ENCODE assay signal across 8 mouse cellular contexts in the genomic region with DNA sequence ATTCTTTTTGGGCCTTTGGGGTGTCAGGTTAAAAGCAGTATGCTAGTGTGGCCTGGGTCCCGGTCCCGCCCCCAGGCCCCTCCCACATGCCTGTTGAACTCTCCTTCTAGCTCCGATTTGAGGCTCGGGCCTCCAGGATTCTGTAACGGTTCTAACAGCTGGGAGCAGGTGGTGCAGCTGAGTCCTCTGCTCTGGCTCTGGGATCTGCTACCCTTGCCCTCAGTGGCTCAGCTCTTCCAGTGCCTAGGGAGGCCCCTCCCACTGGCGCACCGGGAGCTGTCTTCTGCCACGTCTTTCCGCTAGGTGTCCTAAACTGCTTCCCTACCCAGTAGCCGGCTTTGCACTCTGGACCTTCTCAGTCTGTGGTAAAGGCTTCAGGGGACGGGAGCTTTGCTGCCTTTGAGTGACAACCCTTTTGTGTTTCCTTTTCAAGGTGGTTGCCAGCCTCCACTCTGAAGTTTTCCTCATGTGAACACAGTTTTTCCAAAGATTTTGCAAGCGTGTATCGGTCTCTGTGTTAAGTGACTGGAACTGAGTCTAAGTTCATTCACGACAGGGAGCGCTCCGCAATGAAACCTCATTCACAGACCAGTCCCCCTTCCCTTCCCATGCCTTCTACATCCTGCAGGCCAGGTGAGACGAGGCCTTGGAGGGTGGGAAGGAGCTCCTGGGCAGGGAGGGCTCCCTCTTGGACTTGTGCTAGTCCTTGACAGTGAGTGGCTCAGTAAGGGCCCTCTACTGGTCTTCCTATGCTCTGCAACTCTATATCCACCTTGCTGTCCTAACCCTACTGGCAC. TPM values are rescaled to one million over a fixed set of nuclear protein-coding genes. Genes with fewer than 3 reads are reported as not detected.
DNase-seq lines count a peak whose midpoint lies in the region; ATAC-seq and TF ChIP-seq lines count a peak whose summit lies in the region.

A gene (plus strand): TSS at position 189 of the 797 bp plus-strand sequence.

- peak; percentile 95 for ATAC-seq in cerebellum, adult (ENCODE audit: insufficient number of reproducible peaks, low FRiP score, low TSS enrichment)
- ATAC-seq in forebrain, embryonic 11.5 days (replicated peaks; ENCODE audit: low FRiP score): peak; percentile 95
- peak; percentile 93 for ATAC-seq in heart, postnatal 0 days (ENCODE audit: insufficient read depth, low read depth)

- H3K4me2 ChIP-seq in forebrain, embryonic 11.5 days (ENCODE audit: low read depth, low read length, severe bottlenecking): peak within 1 kb of the TSS; percentile 58
- peak within 1 kb of the TSS; percentile 90 for H3K4me2 ChIP-seq in heart, postnatal 0 days (ENCODE audit: low read depth, low read length)

- H3K9ac ChIP-seq in MEL (ENCODE audit: control insufficient read depth, low read depth, low read length, poor library complexity, severe bottlenecking): no peak within 1 kb of the TSS
- H3K9ac ChIP-seq in forebrain, embryonic 11.5 days (ENCODE audit: low read length): peak within 1 kb of the TSS; percentile 9; the same call in 1 of the 2 replicates
- peak within 1 kb of the TSS; percentile 51; the same call in 1 of the 2 replicates for H3K9ac ChIP-seq in heart, postnatal 0 days (replicated peaks; ENCODE audit: low read depth, low read length)

- H3K9me3 ChIP-seq in MEL (replicated peaks; ENCODE audit: insufficient read depth, low read length): no peaks in the 10 kb centered on the region
- no peaks in the 10 kb centered on the region for H3K9me3 ChIP-seq in forebrain, embryonic 11.5 days (ENCODE audit: control insufficient read depth, low read length)
- H3K9me3 ChIP-seq in heart, postnatal 0 days (replicated peaks; ENCODE audit: control insufficient read depth, low read length): no peaks in the 10 kb centered on the region

- no peaks in the 10 kb centered on the region for H3K4me1 ChIP-seq in MEL (ENCODE audit: control insufficient read depth in 1 of 2, insufficient read depth in 2 of 2, low read length in 2 of 2)
- H3K4me1 ChIP-seq in forebrain, embryonic 11.5 days (replicated peaks; ENCODE audit: control insufficient read depth, insufficient read depth, low read length): 0 out of 2 replicates have a peak, but pooled peaks cover 2% of the 10 kb centered on the region
- no peaks in the 10 kb centered on the region; the same call in 1 of the 2 replicates for H3K4me1 ChIP-seq in heart, postnatal 0 days (ENCODE audit: control insufficient read depth, insufficient read depth)

- H3K4me3 ChIP-seq in MEL (ENCODE audit: control insufficient read depth in 1 of 2, insufficient read depth in 1 of 2, low read depth in 2 of 2, low read length in 2 of 2): no peak within 1 kb of the TSS
- peak within 1 kb of the TSS; percentile 27 for H3K4me3 ChIP-seq in forebrain, embryonic 11.5 days (ENCODE audit: low read depth, low read length)
- peak within 1 kb of the TSS; percentile 51 for H3K4me3 ChIP-seq in heart, postnatal 0 days (ENCODE audit: low read depth, low read length)

- DNase-seq in MEL (ENCODE audit: low read depth, low spot score): peak; percentile 57
- peak; percentile 85 for DNase-seq in forebrain, embryonic 11.5 days (ENCODE audit: low spot score)
- DNase-seq in heart, postnatal 0 days (ENCODE audit: low spot score): peak; percentile 86
- peak; percentile 87 to 93 for DNase-seq in kidney, postnatal 25 days
- peak; percentile 90 for DNase-seq in lung, postnatal 10 days
- peak; percentile 38 for DNase-seq in ovary, postnatal 10 days (ENCODE audit: low spot score)
- DNase-seq in thymus, postnatal 36 days: peak; percentile 72 to 74

- no peaks in the 10 kb centered on the region; a peak in 1 of 4 replicates for H3K36me3 ChIP-seq in MEL (ENCODE audit: control insufficient read depth in 1 of 2, insufficient read depth in 2 of 2, low read length in 2 of 2)
- H3K36me3 ChIP-seq in forebrain, embryonic 11.5 days (ENCODE audit: control insufficient read depth, insufficient read depth, low read length): no peaks in the 10 kb centered on the region
- H3K36me3 ChIP-seq in heart, postnatal 0 days (replicated peaks; ENCODE audit: control insufficient read depth, insufficient read depth, low read length): no peaks in the 10 kb centered on the region

- TF ChIP-seq RAD21 in MEL (IDR thresholded peaks at IDR 0.05; ENCODE audit: low read depth, low read length): no peak; the same call in 1 of the 2 replicates

- TF ChIP-seq CTCF in MEL (IDR thresholded peaks at IDR 0.05 in 2 of 3, conservative IDR thresholded peaks at IDR 0.05 in 1 of 3; ENCODE audit: control insufficient read depth in 1 of 3, insufficient read depth in 1 of 3, low read depth in 2 of 3, low read length in 3 of 3, poor library complexity in 1 of 3, severe bottlenecking in 1 of 3): peak; percentile 36 to 52 (median 42)
- peak; percentile 65 for TF ChIP-seq CTCF in heart, postnatal 0 days (IDR thresholded peaks at IDR 0.05; ENCODE audit: low read depth)

- H3K79me2 ChIP-seq in MEL (ENCODE audit: control insufficient read depth, insufficient read depth, low read length, poor library complexity): no peaks in the 10 kb centered on the region

- H3K27ac ChIP-seq in MEL (ENCODE audit: control insufficient read depth, low read depth, low read length): no peak within 1 kb of the TSS
- no peak within 1 kb of the TSS for H3K27ac ChIP-seq in forebrain, embryonic 11.5 days (ENCODE audit: low read depth, low read length)
- peak within 1 kb of the TSS; percentile 44; the same call in 1 of the 2 replicates for H3K27ac ChIP-seq in heart, postnatal 0 days (ENCODE audit: low read depth)

- WGBS in forebrain, embryonic 11.5 days: 2% methylated on average over 17 of the region's 17 CpGs
- WGBS in heart, postnatal 0 days: 2% methylated on average over 17 of the region's 17 CpGs

- no peaks in the 10 kb centered on the region for H3K27me3 ChIP-seq in MEL (ENCODE audit: control insufficient read depth in 1 of 2, insufficient read depth in 2 of 2, low read length in 2 of 2)
- H3K27me3 ChIP-seq in forebrain, embryonic 11.5 days (ENCODE audit: control insufficient read depth, insufficient read depth, low read length): no peaks in the 10 kb centered on the region
- H3K27me3 ChIP-seq in heart, postnatal 0 days (ENCODE audit: control insufficient read depth, insufficient read depth, low read length): no peaks in the 10 kb centered on the region

- TF ChIP-seq POLR2A in MEL (IDR thresholded peaks at IDR 0.05; ENCODE audit: control insufficient read depth in 1 of 2, insufficient read depth in 1 of 2, low read depth in 1 of 2, low read length in 2 of 2, poor library complexity in 1 of 2): no peak

- no peak for TF ChIP-seq EP300 in MEL (IDR thresholded peaks at IDR 0.05; ENCODE audit: low read depth in 1 of 2, low read length in 2 of 2)
- TF ChIP-seq EP300 in heart, postnatal 0 days (IDR thresholded peaks at IDR 0.05; ENCODE audit: low read depth): no peak

TF ChIP-seq in MEL, 35 proteins besides CTCF, POLR2A, EP300 and RAD21:
- no peak for TF ChIP-seq ETS1 (IDR thresholded peaks at IDR 0.05; ENCODE audit: low read depth, low read length)
- TF ChIP-seq SMC3 (IDR thresholded peaks at IDR 0.05; ENCODE audit: low read depth, low read length): peak; percentile 48

RNA-seq across cellular contexts. Expression of the gene that starts here (rescaled TPM):
- 1.5 and 1.7 TPM in 2 replicates for total RNA-seq in MEL (2012; rRNA removed)
- 1 to 10 TPM in 1 of 2 experiments, not detected in 1; 2.6 TPM for polyA plus RNA-seq in MEL (2012; ENCODE audit: insufficient read depth in 1 of 2, insufficient read length in 2 of 2, low read depth in 1 of 2, low replicate concordance in 2 of 2, missing spikeins in 1 of 2)
- polyA plus RNA-seq in forebrain, embryonic 11.5 days (2014; fragmentation: Nextera tagmentation; extraction: Ambion mirVana): 0.39 and 0.79 TPM in 2 replicates
- 0.04 and 1.9 TPM in 2 replicates for total RNA-seq in heart, postnatal 0 days (2014; rRNA removed; ENCODE audit: low replicate concordance)
- 0.03 and 0.36 TPM in 2 replicates for polyA plus RNA-seq in heart, postnatal 0 days (2015; fragmentation: Nextera tagmentation; extraction: Ambion mirVana)

Comparison
In these comparisons a context has a peak if more than half of its experiments do, and no peak if none do; other contexts are left out.
1. Peak in DNase-seq, ATAC-seq, H3K4me3 ChIP-seq, H3K9ac ChIP-seq and H3K4me2 ChIP-seq in forebrain, embryonic 11.5 days; RNA of the gene not detected or under 1 TPM.
2. DNase-seq: peak in every context shown above with its lines; median percentile 90 in kidney, postnatal 25 days; 90 in lung, postnatal 10 days; 86 in heart, postnatal 0 days; 85 in forebrain, embryonic 11.5 days; 73 in thymus, postnatal 36 days; 57 in MEL; 38 in ovary, postnatal 10 days.